Mouse (Mus musculus) E14TG2a.4 (cell line): ENCODE measurements around the gene Gm14419.
"Not testable (repeated sequence)": the region's sequence is repeated elsewhere in the genome, so short reads cannot be mapped to it uniquely, and the experiment has no call there.

Source experiments
- H3K27me3 ChIP-seq: 2 replicates; pipeline ENCODE4 v1.6.1; 2014; ENCODE audit warnings: low read length, control low read depth; ENCODE audit not compliant: insufficient read depth
- H3K36me3 ChIP-seq: 2 replicates; pipeline ENCODE4 v1.6.1; 2014; ENCODE audit warnings: low read length, control low read depth; ENCODE audit not compliant: insufficient read depth
- H3K4me1 ChIP-seq: replicated peaks from 2 replicates; pipeline ENCODE4 v1.6.1; 2014; ENCODE audit warnings: low read depth, low read length, control low read depth
- H3K4me3 ChIP-seq: replicated peaks from 2 replicates; pipeline ENCODE4 v1.5.1; 2014; ENCODE audit warnings: mild to moderate bottlenecking, low read length
- H3K9me3 ChIP-seq: 2 replicates; pipeline ENCODE4 v1.6.1; 2014; ENCODE audit warnings: low read length, control low read depth

Gene Gm14419

DNA sequence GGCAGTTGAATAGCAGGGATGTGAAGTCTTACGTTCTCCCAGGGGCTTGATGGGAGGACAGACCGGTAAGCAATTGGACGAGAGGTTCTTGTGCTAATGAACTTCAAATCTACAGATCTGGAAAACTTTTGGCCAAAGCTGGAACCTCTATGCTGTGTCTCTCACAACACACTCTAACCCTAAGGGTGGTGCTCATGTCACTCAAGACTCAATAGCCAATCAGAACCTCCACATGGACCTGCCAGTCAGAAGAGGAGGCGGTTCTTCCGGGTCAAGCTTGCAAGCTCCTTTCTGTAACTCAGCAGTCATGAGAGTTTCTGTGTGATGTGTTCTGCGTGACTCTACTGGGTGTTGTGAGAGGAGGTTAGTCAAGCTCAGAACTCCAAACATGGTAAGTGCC is at the start of gene Gm14419:
Gene Gm14419 (plus strand): TSS at position 301 of the 400 bp plus-strand sequence.
- H3K36me3 ChIP-seq, H3K9me3 ChIP-seq, H3K4me3 ChIP-seq, H3K4me1 ChIP-seq, H3K27me3 ChIP-seq: not testable (repeated sequence)
